Comparison of ENCODE assay signal across 8 mouse cellular contexts in genomic region chr15:84662952-84663684, GRCm38 (mm10). TPM values are rescaled to one million over a fixed set of nuclear protein-coding genes. Genes with fewer than 3 reads are reported as not detected.
A peak's percentile ranks its signal among the peaks of the same experiment; 100 is the strongest.
DNase-seq lines count a peak whose midpoint lies in the region; ATAC-seq and TF ChIP-seq lines count a peak whose summit lies in the region.

No protein-coding gene starts in this region.

- H3K27ac ChIP-seq in forebrain, postnatal 0 days (ENCODE audit: low read depth, low read length) = peak overlapping the region; percentile 24; the same call in 1 of the 2 replicates
- peak overlapping the region; percentile 60 for H3K27ac ChIP-seq in hindbrain, embryonic 13.5 days
- no peak overlapping the region for H3K27ac ChIP-seq in limb, embryonic 13.5 days
- no peak overlapping the region for H3K27ac ChIP-seq in midbrain, embryonic 12.5 days (replicated peaks)
- no peak overlapping the region for H3K27ac ChIP-seq in spleen, adult 2 months (ENCODE audit: insufficient read depth, low read length)

- no peaks in the 10 kb centered on the region for H3K27me3 ChIP-seq in forebrain, postnatal 0 days (ENCODE audit: insufficient read depth, low read length)
- peaks cover 11% of the 10 kb centered on the region; the same call in 1 of the 2 replicates for H3K27me3 ChIP-seq in hindbrain, embryonic 13.5 days
- peaks cover 21% of the 10 kb centered on the region for H3K27me3 ChIP-seq in limb, embryonic 13.5 days
- peaks cover 50% of the 10 kb centered on the region for H3K27me3 ChIP-seq in midbrain, embryonic 12.5 days
- H3K27me3 ChIP-seq in spleen, adult 2 months (ENCODE audit: control insufficient read depth, insufficient read depth, low read length) = no peaks in the 10 kb centered on the region

- no peaks in the 10 kb centered on the region for H3K9me3 ChIP-seq in forebrain, postnatal 0 days (ENCODE audit: low read length)
- no peaks in the 10 kb centered on the region for H3K9me3 ChIP-seq in hindbrain, embryonic 13.5 days
- no peaks in the 10 kb centered on the region for H3K9me3 ChIP-seq in limb, embryonic 13.5 days
- no peaks in the 10 kb centered on the region for H3K9me3 ChIP-seq in midbrain, embryonic 12.5 days

- peak overlapping the region; percentile 80 for H3K4me2 ChIP-seq in forebrain, postnatal 0 days (ENCODE audit: low read depth)
- peak overlapping the region; percentile 72 for H3K4me2 ChIP-seq in hindbrain, embryonic 13.5 days
- peak overlapping the region; percentile 79 for H3K4me2 ChIP-seq in limb, embryonic 13.5 days (replicated peaks)
- peak overlapping the region; percentile 82 for H3K4me2 ChIP-seq in midbrain, embryonic 12.5 days (replicated peaks)

- TF ChIP-seq POLR2A in spleen, adult 2 months (IDR thresholded peaks at IDR 0.05; ENCODE audit: low read depth, low read length) = no peak

- 6% methylated on average over 46 of the region's 56 CpGs for WGBS in forebrain, postnatal 0 days
- 0% methylated on average over 49 of the region's 56 CpGs for WGBS in hindbrain, embryonic 13.5 days
- under 1% methylated on average over 52 of the region's 56 CpGs for WGBS in limb, embryonic 13.5 days
- under 1% methylated on average over 56 of the region's 56 CpGs for WGBS in midbrain, embryonic 12.5 days
- 5% methylated on average over 56 of the region's 56 CpGs for WGBS in spleen, adult 2 months

- DNase-seq in CD4-positive, CD25-positive, alpha-beta regulatory T cell, adult 2 months (ENCODE audit: low read depth, low spot score) = peak; percentile 63
- peak; percentile 50 to 54 for DNase-seq in adrenal gland, postnatal 4 days (ENCODE audit: low spot score in 2 of 2)
- peak; percentile 80 for DNase-seq in forebrain, postnatal 0 days
- DNase-seq in spleen, adult 2 months (ENCODE audit: low read depth in 1 of 2, low spot score in 2 of 2) = peak in 1 of 2 experiments; percentile 51

- H3K36me3 ChIP-seq in forebrain, postnatal 0 days (ENCODE audit: insufficient read depth) = no peaks in the 10 kb centered on the region
- H3K36me3 ChIP-seq in hindbrain, embryonic 13.5 days = no peaks in the 10 kb centered on the region
- no peaks in the 10 kb centered on the region for H3K36me3 ChIP-seq in limb, embryonic 13.5 days
- H3K36me3 ChIP-seq in midbrain, embryonic 12.5 days = no peaks in the 10 kb centered on the region
- H3K36me3 ChIP-seq in spleen, adult 2 months (ENCODE audit: control insufficient read depth, insufficient read depth, low read length) = no peaks in the 10 kb centered on the region

- peak overlapping the region; percentile 76 for H3K9ac ChIP-seq in forebrain, postnatal 0 days
- peak overlapping the region; percentile 76 for H3K9ac ChIP-seq in hindbrain, embryonic 13.5 days
- H3K9ac ChIP-seq in limb, embryonic 13.5 days = peak overlapping the region; percentile 65
- peak overlapping the region; percentile 64 for H3K9ac ChIP-seq in midbrain, embryonic 12.5 days (replicated peaks)

- no peak for ATAC-seq in CD4-positive, CD25-positive, alpha-beta regulatory T cell, adult 4 months
- ATAC-seq in forebrain, postnatal 0 days = peak; percentile 76
- ATAC-seq in hindbrain, embryonic 13.5 days (ENCODE audit: low FRiP score) = peak; percentile 60
- ATAC-seq in limb, embryonic 13.5 days (ENCODE audit: low FRiP score, low read depth) = peak; percentile 74
- ATAC-seq in midbrain, embryonic 12.5 days (ENCODE audit: low FRiP score, low read depth) = peak; percentile 84

- peak; percentile 18; the same call in 1 of the 2 replicates for TF ChIP-seq CTCF in forebrain, postnatal 0 days (IDR thresholded peaks at IDR 0.05; ENCODE audit: low read depth)
- TF ChIP-seq CTCF in spleen, adult 2 months (IDR thresholded peaks at IDR 0.05; ENCODE audit: extremely low read depth, insufficient read depth, insufficient read length, insufficient replicate concordance) = no peak

- peaks cover 8% of the 10 kb centered on the region; the same call in 1 of the 2 replicates for H3K4me1 ChIP-seq in forebrain, postnatal 0 days (ENCODE audit: insufficient read depth)
- H3K4me1 ChIP-seq in hindbrain, embryonic 13.5 days (replicated peaks) = peaks cover 44% of the 10 kb centered on the region
- H3K4me1 ChIP-seq in limb, embryonic 13.5 days = peaks cover 34% of the 10 kb centered on the region
- H3K4me1 ChIP-seq in midbrain, embryonic 12.5 days = peaks cover 25% of the 10 kb centered on the region
- H3K4me1 ChIP-seq in spleen, adult 2 months (ENCODE audit: control insufficient read depth, insufficient read depth, insufficient read length) = peaks cover 4% of the 10 kb centered on the region; the same call in 1 of the 2 replicates

- peak overlapping the region; percentile 64 for H3K4me3 ChIP-seq in forebrain, postnatal 0 days (ENCODE audit: low read depth, low read length)
- peak overlapping the region; percentile 58 for H3K4me3 ChIP-seq in hindbrain, embryonic 13.5 days
- peak overlapping the region; percentile 60 for H3K4me3 ChIP-seq in limb, embryonic 13.5 days
- H3K4me3 ChIP-seq in midbrain, embryonic 12.5 days = peak overlapping the region; percentile 58
- H3K4me3 ChIP-seq in spleen, adult 2 months (ENCODE audit: extremely low read depth, insufficient read depth, insufficient read length) = peak overlapping the region; percentile 46; the same call in 1 of the 2 replicates

RNA-seq across cellular contexts. Expression of gene Prr5, which starts 6.3 kb away (rescaled TPM):
- under 1 TPM in 1 of 2 experiments, not detected in 1; 0.56 TPM for polyA plus RNA-seq in CD4-positive, CD25-positive, alpha-beta regulatory T cell, adult 4 months (2017; shearing (Covaris generic))
- 10 to 100 TPM; 15.3 to 17.6 TPM for total RNA-seq in adrenal gland, postnatal 4 days (2021)
- 8.6 and 17.2 TPM in 2 replicates for total RNA-seq in forebrain, postnatal 0 days (2014; rRNA removed)
- polyA plus RNA-seq in forebrain, postnatal 0 days (2015; fragmentation: Nextera tagmentation; extraction: Ambion mirVana) = 17.8 and 28.2 TPM in 2 replicates
- 18.3 and 19.6 TPM in 2 replicates for polyA plus RNA-seq in hindbrain, embryonic 13.5 days (2015; fragmentation: Nextera tagmentation; extraction: Ambion mirVana)
- 31.1 and 31.8 TPM in 2 replicates for polyA plus RNA-seq in limb, embryonic 13.5 days (2015; fragmentation: Nextera tagmentation; extraction: Ambion mirVana)
- 11.1 and 13.9 TPM in 2 replicates for polyA plus RNA-seq in midbrain, embryonic 12.5 days (2016; fragmentation: Nextera tagmentation; extraction: Ambion mirVana)
- polyA plus RNA-seq in spleen, adult 2 months (2012; rRNA removed) = 54.6 and 77.8 TPM in 2 replicates

RNA-seq across cellular contexts. Expression of gene Arhgap8, which starts 56.7 kb away (rescaled TPM):
- not detected for polyA plus RNA-seq in CD4-positive, CD25-positive, alpha-beta regulatory T cell, adult 4 months (2017; shearing (Covaris generic))
- total RNA-seq in adrenal gland, postnatal 4 days (2021) = 1 to 10 TPM; 2.1 to 2.3 TPM
- 0.29 TPM in 1 of 2 replicates, not detected in the other for total RNA-seq in forebrain, postnatal 0 days (2014; rRNA removed)
- 0.19 and 0.44 TPM in 2 replicates for polyA plus RNA-seq in forebrain, postnatal 0 days (2015; fragmentation: Nextera tagmentation; extraction: Ambion mirVana)
- 1.0 TPM in 2 replicates for polyA plus RNA-seq in hindbrain, embryonic 13.5 days (2015; fragmentation: Nextera tagmentation; extraction: Ambion mirVana)
- polyA plus RNA-seq in limb, embryonic 13.5 days (2015; fragmentation: Nextera tagmentation; extraction: Ambion mirVana) = 6.7 and 7.5 TPM in 2 replicates
- polyA plus RNA-seq in midbrain, embryonic 12.5 days (2016; fragmentation: Nextera tagmentation; extraction: Ambion mirVana) = 0.69 and 1.4 TPM in 2 replicates
- 0.72 and 1.00 TPM in 2 replicates for polyA plus RNA-seq in spleen, adult 2 months (2012; rRNA removed)

Comparison
In these comparisons a context has a peak if more than half of its experiments do, and no peak if none do; other contexts are left out.
1. H3K27ac ChIP-seq: peak in forebrain, postnatal 0 days (single experiment) and hindbrain, embryonic 13.5 days (single experiment); none in limb, embryonic 13.5 days (single experiment), midbrain, embryonic 12.5 days (single experiment) and spleen, adult 2 months (single experiment).
2. Peak in every context shown above with its lines, with median percentiles within 50 percentile points of each other: H3K4me2 ChIP-seq, H3K4me3 ChIP-seq and H3K9ac ChIP-seq.